Mouse (Mus musculus) olfactory bulb, adult 2 months (tissue): Measurements from ENCODE around the gene Sec24d.

Experiments
- CTCF ChIP-seq: fragments of 200-500 bp; IDR thresholded peaks from 2 replicates; pipeline ENCODE4 v1.5.1; 2012; ENCODE audit warnings: low read depth, mild to moderate bottlenecking, low read length, moderate library complexity; ENCODE audit not compliant: insufficient read depth
- POLR2A ChIP-seq: fragments of 200-500 bp; IDR thresholded peaks from 2 replicates; pipeline ENCODE4 v1.6.1; 2012; ENCODE audit warnings: mild to moderate bottlenecking, low read depth, low read length, moderate library complexity; ENCODE audit not compliant: insufficient read depth

GRCm38 (mm10) chr3:123351519-123351918 lies 84.3 kb downstream of the Sec24d start:
- no peak for TF ChIP-seq POLR2A
- TF ChIP-seq CTCF, result no peak
